Mouse (Mus musculus): ENCODE measurements around the gene Catsper1. TPM values are rescaled to one million over a fixed set of nuclear protein-coding genes. Genes with fewer than 3 reads are reported as not detected.
"Not testable (repeated sequence)": the region's sequence is repeated elsewhere in the genome, so short reads cannot be mapped to it uniquely, and the experiment has no call there.

Gene Catsper1
- polyA plus RNA-seq, 1 experiment from 2014 or later, result not detected

- Histone ChIP-seq H3K27me3 (no peaks in the 10 kb centered on the region), H3K9me3 (no peaks in the 10 kb centered on the region), H3K27ac (replicated peaks) (no peak overlapping the region), H3K4me3 (no peak overlapping the region), H3K9ac (replicated peaks) (no peak overlapping the region), H3K36me3 (no peaks in the 10 kb centered on the region), H3K4me2 (replicated peaks) (no peak overlapping the region), H3K4me1 (no peaks in the 10 kb centered on the region)
- WGBS, result 60% methylated on average over 17 of the region's 17 CpGs
- no peak for ATAC-seq (replicated peaks)
Observed at GRCm38 (mm10) chr19:5323801-5324200, 11.7 kb upstream of the Catsper1 start.

DNA sequence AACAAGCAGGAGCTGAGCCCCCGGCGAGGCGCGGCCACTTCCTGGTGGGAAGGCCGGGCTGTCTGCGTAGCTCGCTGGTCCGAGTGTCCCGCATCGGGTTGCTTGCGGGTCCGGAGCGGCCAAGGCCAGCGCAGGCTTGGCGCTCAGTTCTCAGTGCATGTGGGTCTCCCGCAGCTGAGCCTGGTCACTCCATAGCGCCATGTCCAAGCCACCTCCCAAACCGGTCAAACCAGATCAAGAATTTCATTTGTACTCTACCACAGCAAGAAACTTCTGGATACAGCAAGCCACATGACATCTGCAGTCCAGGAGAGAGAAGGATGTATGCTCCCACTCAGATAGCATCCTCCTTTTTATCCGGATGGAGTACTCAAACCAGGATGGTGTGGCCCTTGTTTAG, 7.6 kb upstream of the Catsper1 start:
- Histone ChIP-seq H3K9ac (replicated peaks) (no peak overlapping the region), H3K27ac (replicated peaks) (no peak overlapping the region), H3K9me3 (no peaks in the 10 kb centered on the region), H3K4me3 (no peak overlapping the region), H3K4me2 (replicated peaks) (no peak overlapping the region), H3K27me3 (no peaks in the 10 kb centered on the region), H3K36me3 (no peaks in the 10 kb centered on the region), H3K4me1 (no peaks in the 10 kb centered on the region)
- WGBS, result 78% methylated on average over 19 of the region's 19 CpGs
- ATAC-seq (replicated peaks), result no peak

DNA sequence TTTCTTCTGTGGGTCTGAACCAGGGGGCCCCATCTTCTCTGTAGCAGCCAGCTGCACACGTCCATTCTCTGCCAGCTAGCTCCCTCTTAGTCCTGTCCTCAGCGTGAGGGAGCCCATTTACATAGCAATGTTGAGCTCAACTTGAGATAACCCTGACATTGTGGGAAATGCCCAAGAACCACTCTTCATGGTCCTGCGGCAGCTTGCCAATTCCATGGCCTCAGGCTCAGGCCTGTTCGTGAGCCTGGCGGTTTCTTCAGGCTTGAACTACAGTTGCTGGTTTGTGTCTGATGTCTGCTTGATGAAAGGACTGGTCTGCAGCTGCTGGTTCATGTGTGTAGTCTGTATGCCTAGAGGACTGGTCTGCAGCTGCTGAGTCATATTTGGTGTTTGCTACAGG, 800 bp upstream of the Catsper1 start:
- ATAC-seq (replicated peaks), result no peak
- Histone ChIP-seq H3K27me3 (no peaks in the 10 kb centered on the region), H3K9ac (replicated peaks) (no peak overlapping the region), H3K4me1 (no peaks in the 10 kb centered on the region), H3K4me2 (replicated peaks) (no peak overlapping the region), H3K27ac (replicated peaks) (no peak overlapping the region), H3K9me3 (no peaks in the 10 kb centered on the region), H3K36me3 (no peaks in the 10 kb centered on the region), H3K4me3 (no peak overlapping the region)
- 82% methylated on average over 5 of the region's 5 CpGs for WGBS

DNA sequence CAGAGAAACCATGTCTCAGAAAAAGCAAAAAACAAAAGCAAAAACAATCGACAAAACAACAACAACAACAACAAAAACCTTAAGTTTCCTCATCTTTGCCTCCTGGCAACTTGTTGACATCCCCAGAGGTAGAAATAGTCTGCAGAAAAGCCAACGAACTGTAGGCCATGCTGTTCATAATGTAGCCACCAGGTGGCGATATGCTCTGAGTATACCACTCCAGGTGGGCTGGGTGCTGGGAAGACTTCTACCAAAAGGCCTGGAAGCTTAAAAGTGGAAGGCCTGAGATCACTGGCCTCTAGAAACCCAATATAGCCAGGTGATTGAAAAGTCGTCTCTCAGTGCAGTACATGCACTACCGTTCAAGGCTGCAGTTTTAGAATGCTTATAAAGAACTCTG, 2.4 kb downstream of the Catsper1 start:
- Histone ChIP-seq H3K27ac (replicated peaks) (no peak overlapping the region), H3K4me2 (replicated peaks) (no peak overlapping the region), H3K4me1 (no peaks in the 10 kb centered on the region), H3K36me3 (no peaks in the 10 kb centered on the region), H3K9ac (replicated peaks) (no peak overlapping the region), H3K9me3 (no peaks in the 10 kb centered on the region), H3K27me3 (no peaks in the 10 kb centered on the region), H3K4me3 (no peak overlapping the region)
- 23% methylated on average over 5 of the region's 5 CpGs for WGBS
- ATAC-seq (replicated peaks), result no peak

- Histone ChIP-seq H3K27ac (replicated peaks) (no peak overlapping the region), H3K9ac (replicated peaks) (no peak overlapping the region), H3K4me3 (no peak overlapping the region), H3K27me3 (no peaks in the 10 kb centered on the region), H3K9me3 (no peaks in the 10 kb centered on the region), H3K4me1 (no peaks in the 10 kb centered on the region), H3K4me2 (replicated peaks) (no peak overlapping the region), H3K36me3 (no peaks in the 10 kb centered on the region)
- ATAC-seq (replicated peaks), result no peak
- WGBS, result 94% methylated on average over 7 of the region's 7 CpGs
Observed at GRCm38 (mm10) chr19:5341360-5341759, 5.8 kb downstream of the Catsper1 start.

DNA sequence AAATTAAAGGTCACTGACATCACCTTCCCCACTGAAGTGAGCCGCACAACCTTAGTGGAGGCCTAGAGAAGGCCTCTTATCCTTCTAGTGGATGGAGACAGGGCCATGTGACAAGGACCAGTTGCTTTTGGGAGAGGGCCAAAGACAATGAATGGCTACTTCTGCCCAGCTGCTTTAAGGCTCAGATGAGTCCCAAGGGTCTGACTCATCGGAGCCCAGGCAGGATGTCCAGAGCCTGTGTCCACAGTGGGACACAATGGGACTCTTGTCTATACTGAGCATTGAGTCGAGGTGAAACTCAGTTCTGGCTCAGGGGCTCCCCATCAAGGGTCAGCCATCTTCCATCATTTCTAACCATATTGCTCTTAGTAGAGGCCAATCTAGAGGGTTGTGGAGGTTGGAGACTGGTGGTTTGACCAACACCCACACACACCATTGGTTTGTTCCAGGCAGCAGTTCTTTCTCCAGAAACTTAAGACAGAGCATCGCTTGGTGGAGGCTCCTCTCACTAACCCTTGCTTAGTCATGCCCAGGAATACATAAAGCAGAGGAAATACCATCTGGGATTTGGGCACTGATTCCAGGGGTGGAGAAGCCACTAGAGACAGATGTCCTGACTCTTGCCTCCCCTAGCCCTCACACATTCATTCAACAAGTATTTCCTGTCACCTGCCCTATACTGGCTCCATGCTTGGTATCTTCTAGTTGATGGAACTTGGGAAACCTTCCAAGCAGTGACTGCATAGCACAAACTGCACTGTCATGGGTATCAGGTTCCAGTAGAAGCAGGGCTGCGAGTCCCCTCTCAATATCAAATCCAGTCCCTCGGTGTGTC, 10.0 kb downstream of the Catsper1 start:
- no peak for ATAC-seq (replicated peaks)
- 86% methylated on average over 6 of the region's 6 CpGs for WGBS
- Histone ChIP-seq H3K4me3 (no peak overlapping the region), H3K4me2 (replicated peaks) (no peak overlapping the region), H3K9me3 (no peaks in the 10 kb centered on the region), H3K4me1 (peaks cover 5% of the 10 kb centered on the region), H3K36me3 (no peaks in the 10 kb centered on the region), H3K9ac (replicated peaks) (no peak overlapping the region), H3K27me3 (no peaks in the 10 kb centered on the region), H3K27ac (replicated peaks) (no peak overlapping the region)

DNA sequence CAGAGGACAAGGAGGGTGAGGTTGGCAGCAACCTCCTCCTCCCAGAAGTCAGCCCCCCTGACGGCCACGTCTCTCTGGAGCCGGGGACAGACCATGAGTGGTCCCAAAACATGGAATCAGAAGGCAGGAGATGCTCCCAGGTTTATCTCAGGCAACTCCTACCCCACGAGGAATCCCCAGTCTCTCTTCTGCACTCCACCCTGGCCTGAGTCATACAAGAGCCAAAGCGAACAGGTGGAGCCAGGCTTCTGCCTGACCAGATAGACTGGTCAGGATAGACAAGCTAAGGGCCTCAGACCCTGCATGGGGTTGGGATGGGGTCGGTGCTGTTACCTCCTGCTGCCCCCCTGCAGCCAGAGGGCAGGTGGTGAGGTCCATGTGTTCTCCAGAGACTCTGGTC, 12.5 kb downstream of the Catsper1 start:
- Histone ChIP-seq H3K36me3 (no peaks in the 10 kb centered on the region), H3K4me2 (replicated peaks) (no peak overlapping the region), H3K27me3 (no peaks in the 10 kb centered on the region), H3K4me1 (peaks cover 5% of the 10 kb centered on the region), H3K9ac (replicated peaks) (no peak overlapping the region), H3K27ac (replicated peaks) (no peak overlapping the region), H3K4me3 (no peak overlapping the region), H3K9me3 (no peaks in the 10 kb centered on the region)
- ATAC-seq (replicated peaks), result no peak
- WGBS, result 80% methylated on average over 6 of the region's 6 CpGs

- Histone ChIP-seq H3K4me1 (peaks cover 5% of the 10 kb centered on the region), H3K27me3 (no peaks in the 10 kb centered on the region), H3K4me3 (peak overlapping the region; percentile 32), H3K4me2 (replicated peaks) (peak overlapping the region; percentile 54), H3K36me3 (no peaks in the 10 kb centered on the region), H3K9ac (replicated peaks) (peak overlapping the region; percentile 49), H3K9me3 (no peaks in the 10 kb centered on the region), H3K27ac (replicated peaks) (no peak overlapping the region)
- WGBS, result 5% methylated on average over 34 of the region's 34 CpGs
- no peak for ATAC-seq (replicated peaks)
Observed at GRCm38 (mm10) chr19:5348526-5349501, 13.3 kb downstream of the Catsper1 start.

GRCm38 (mm10) chr19:5349502-5349873, 13.9 kb downstream of the Catsper1 start, which contains the start of gene Cst6:
Gene Cst6 (minus strand): TSS chr19:5349574.
- Histone ChIP-seq H3K9ac (replicated peaks) (peak within 1 kb of the TSS; percentile 49), H3K4me2 (replicated peaks) (peak within 1 kb of the TSS; percentile 54), H3K4me3 (peak within 1 kb of the TSS; percentile 32)
- not testable (repeated sequence) for H3K27ac ChIP-seq (replicated peaks); H3K27me3 ChIP-seq; H3K4me1 ChIP-seq; H3K36me3 ChIP-seq; ATAC-seq (replicated peaks); H3K9me3 ChIP-seq
- WGBS, result 65% methylated on average over 6 of the region's 6 CpGs

DNA sequence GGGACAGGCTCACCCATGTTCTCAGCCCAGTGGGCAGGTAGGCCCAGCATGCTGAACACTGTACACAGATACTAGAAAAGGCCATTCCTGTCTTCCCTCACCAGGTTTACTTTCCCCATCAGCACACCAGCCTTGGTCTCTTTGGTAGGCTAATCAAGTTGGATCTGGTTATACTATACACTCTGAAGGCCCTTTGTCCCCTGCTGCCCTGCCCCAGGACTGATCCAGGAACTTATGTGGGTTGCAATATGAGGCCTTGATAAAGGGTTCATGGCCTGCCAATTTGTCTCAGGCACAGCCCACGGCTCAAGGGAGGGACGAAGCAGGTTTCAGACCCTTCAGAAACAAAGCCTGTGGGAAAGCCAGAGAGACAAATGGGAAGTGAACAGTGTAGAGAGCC, 18.1 kb downstream of the Catsper1 start:
- H3K36me3 ChIP-seq, result no peaks in the 10 kb centered on the region
- peaks cover 5% of the 10 kb centered on the region for H3K4me1 ChIP-seq
- H3K27me3 ChIP-seq, result no peaks in the 10 kb centered on the region
- no peak overlapping the region for H3K4me2 ChIP-seq (replicated peaks)
- H3K4me3 ChIP-seq, result no peak overlapping the region
- no peak overlapping the region for H3K9ac ChIP-seq (replicated peaks)
- H3K27ac ChIP-seq (replicated peaks), result no peak overlapping the region
- no peak for ATAC-seq (replicated peaks)
- H3K9me3 ChIP-seq, result no peaks in the 10 kb centered on the region
- 64% methylated on average over 2 of the region's 2 CpGs for WGBS

DNA sequence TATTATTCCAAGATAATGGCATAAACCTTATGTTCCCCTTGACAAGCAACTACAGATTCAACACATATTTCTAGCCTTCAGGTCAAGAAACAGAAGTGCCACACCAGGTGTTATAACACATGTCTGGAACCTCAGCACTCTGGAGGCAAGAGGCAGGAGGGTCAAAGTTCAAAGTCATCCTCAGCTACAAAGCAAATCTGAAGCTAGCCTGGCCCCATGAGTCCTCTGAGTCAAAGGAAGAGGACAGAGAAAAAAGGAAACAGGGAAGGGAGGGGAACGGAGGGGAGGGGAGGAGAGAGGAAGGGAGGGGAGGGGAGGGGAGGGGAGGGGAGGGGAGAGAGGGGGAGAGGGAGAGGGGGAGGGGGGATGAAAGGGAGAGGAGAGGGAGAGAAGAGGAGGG, 20.5 kb downstream of the Catsper1 start:
- Histone ChIP-seq H3K4me1 (no peaks in the 10 kb centered on the region), H3K4me2 (replicated peaks) (no peak overlapping the region), H3K9ac (replicated peaks) (no peak overlapping the region), H3K4me3 (no peak overlapping the region), H3K27ac (replicated peaks) (no peak overlapping the region), H3K27me3 (no peaks in the 10 kb centered on the region), H3K9me3 (no peaks in the 10 kb centered on the region), H3K36me3 (no peaks in the 10 kb centered on the region)
- ATAC-seq (replicated peaks), result no peak
- WGBS, result no CpG with 5 or more reads among the region's 1 CpGs

DNA sequence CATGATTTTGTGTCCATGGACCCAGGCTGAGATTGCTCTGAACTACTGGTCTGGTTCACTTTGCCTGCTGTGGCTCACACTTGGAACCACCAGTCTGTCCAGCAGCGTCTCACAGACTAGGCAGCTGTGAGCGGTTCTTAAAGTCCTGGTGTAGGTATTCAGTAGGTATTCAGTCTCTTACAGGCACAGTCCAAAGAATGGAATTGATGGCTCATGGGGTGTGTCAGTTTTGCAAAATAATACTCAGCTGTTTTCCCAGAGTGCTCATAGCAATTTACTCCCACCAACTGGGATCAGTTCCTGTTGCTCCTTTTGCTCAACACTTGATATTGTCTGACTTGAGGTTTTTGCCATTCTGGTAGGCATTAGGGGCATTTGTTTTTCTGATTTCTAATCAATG, 26.6 kb downstream of the Catsper1 start:
- Histone ChIP-seq H3K4me2 (replicated peaks) (no peak overlapping the region), H3K4me3 (no peak overlapping the region), H3K9ac (replicated peaks) (no peak overlapping the region), H3K27me3 (no peaks in the 10 kb centered on the region), H3K9me3 (no peaks in the 10 kb centered on the region), H3K36me3 (peaks cover 10% of the 10 kb centered on the region), H3K4me1 (peaks cover 12% of the 10 kb centered on the region), H3K27ac (replicated peaks) (no peak overlapping the region)
- ATAC-seq (replicated peaks), result no peak
- WGBS, result 71% methylated on average over 2 of the region's 2 CpGs

Data from forebrain, embryonic 15.5 days (tissue).